Mouse (Mus musculus) cortical plate, adult 2 months (tissue): Measurements from ENCODE around the gene Spem2.

Source experiments
- CTCF ChIP-seq: fragments of 200-500 bp; IDR thresholded peaks from 2 replicates; pipeline ENCODE4 v1.5.1; 2011; ENCODE audit warnings: mild to moderate bottlenecking, control low read depth, low read length; ENCODE audit not compliant: insufficient read depth; ENCODE audit errors: extremely low read depth
- POLR2A ChIP-seq: fragments of 200-500 bp; IDR thresholded peaks from 2 replicates; pipeline ENCODE4 v1.6.1; 2011; ENCODE audit warnings: mild to moderate bottlenecking, low read length, control low read depth; ENCODE audit not compliant: insufficient read depth; ENCODE audit errors: extremely low read depth

GRCm38 (mm10) chr11:69849884-69850283 is 31.6 kb upstream of the Spem2 start:
- TF ChIP-seq POLR2A (no peak), CTCF (no peak)
